Mouse (Mus musculus) ovary, postnatal 36 days (tissue): ENCODE data around the gene Eapp.
"Not testable (repeated sequence)": the region's sequence is repeated elsewhere in the genome, so short reads cannot be mapped to it uniquely, and the experiment has no call there.

Experiments used
- DNase-seq: peaks from one replicate; pipeline ENCODE4 v3.0.0; 2022; ENCODE audit warnings: low spot score, mixed read lengths

The Eapp gene

DNA sequence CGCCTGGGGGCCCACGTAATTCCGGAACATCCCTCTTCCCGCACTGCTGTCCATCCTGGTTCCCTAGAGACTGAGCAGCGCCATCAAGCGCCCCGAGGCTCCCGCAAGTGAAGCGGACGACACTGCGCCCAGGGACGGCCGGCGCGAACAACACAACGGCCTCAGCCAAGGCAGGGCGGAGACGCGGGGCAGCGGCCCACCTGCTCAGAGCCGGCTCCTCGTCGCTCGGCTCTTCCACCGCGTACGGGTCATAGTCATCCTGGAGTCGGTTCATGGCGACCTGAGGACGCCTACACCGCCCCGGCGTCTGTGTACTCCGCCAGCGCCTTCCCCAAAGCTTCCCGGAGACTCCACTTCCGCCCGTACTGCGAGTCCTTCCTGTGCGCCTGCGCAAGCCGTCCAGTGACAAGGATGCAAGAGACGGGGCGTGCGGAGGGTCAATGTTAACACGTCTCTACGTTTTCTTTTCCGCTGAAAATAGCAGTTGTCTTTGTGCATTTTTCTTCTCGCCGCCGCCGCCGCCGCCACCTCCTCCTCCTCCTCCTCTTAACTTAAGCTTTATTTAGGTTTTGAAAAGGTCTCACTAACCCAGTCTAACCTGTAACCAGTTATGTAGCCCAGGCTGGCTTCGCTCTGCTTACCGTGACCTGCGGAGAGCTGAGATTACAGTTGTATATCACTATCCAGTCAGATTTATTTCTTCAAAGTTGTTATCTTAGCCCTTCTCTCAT is at the start of gene Eapp:
Eapp (minus strand) TSS at position 387 of the 731 bp plus-strand sequence.
- peak; percentile 95 for DNase-seq

DNA sequence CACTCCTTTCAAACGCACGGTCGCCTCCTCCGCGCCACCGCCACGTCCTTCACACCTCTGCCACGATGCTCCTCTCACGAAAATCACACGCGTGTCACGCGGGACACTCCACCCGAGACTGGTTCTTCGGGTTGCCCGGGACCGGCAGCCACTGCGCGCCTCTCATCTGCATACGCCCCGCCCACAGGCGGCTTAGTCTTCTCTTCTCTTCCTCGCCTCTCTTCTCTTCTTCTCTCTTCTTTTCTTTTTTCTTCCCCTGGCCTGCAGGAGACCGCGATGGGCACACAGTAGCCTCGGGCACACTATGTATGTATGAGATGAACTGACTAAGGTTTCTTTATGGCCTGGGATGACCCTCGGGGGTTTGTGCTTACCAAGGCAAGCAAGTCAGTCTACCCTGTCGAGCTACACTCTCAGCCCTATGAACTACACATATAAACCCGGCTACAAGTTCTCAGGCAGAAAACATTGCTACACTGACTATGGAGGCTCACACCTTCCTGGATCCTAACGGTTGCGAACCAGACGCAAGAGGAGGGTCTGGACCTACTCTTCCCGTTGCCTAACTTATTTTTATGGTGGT is 43.1 kb upstream of the Eapp start:
- DNase-seq, result peak; percentile 32

DNA sequence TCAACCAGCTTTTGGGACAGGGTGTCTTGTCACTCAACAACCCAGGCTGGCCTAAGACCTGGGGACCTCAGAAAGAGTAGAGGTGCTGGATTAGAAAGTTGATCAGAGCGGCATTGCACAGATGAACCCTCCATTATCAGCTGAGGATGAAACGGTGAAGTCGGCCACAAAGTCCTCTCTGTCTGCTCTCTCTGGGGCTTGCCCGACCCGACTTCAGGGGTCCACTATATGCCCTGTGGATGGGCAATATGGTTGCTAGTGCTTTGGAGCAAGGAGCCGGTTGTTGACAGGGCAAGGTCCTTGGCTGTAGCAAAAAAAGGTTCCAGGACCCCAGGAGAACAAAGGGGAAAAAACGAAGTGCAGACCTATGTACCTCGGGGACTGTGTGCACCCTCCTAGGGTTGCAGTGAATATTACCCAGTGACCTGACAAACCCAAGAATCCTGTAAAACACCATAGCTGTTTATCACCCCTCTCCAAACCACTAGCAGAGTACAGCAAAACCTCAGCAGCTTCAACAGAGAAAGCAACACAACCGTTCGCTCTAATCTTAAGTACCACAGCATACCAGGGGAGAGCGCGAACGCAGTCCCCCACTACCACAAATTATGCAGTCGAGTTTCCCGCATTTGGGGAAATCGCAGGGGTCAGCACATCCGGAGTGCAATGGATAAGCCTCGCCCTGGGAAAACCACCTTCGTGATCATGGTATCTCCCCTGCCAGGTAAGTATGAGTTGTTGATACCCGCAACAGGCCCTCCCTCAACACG is 42.4 kb upstream of the Eapp start:
- not testable (repeated sequence) for DNase-seq

DNA sequence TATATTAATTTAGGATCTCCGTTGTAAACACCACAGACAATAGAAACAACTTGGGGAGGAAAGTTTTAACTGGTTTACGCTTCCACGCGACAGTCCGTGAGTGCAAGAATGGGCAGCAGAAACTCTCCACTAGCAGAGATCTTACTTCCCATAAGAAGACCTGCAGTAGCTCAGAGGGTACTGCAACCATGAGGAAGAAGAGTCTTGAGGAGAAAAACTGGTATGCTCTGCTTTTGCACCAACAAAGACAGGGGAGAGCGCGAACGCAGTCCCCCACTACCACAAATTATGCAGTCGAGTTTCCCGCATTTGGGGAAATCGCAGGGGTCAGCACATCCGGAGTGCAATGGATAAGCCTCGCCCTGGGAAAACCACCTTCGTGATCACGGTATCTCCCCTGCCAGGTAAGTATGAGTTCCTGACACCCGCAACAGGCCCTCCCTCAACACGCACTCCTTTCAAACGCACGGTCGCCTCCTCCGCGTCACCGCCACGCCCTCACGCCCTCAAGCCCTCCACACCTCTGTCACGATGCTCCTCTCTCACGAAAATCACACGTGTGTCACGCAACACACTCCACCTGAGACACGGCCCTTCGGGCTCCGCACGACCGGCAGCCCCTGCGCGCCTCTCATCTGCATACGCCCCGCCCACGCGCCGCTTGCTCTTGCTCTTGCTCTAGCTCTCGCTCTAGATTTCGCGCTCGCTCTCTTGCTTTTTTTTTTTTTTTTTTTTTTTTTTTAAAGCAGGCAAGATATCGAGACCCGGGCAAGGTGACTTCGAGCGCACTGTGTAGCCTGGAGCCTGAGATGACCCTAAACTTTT is 38.8 kb upstream of the Eapp start:
- DNase-seq, result peak; percentile 41

DNA sequence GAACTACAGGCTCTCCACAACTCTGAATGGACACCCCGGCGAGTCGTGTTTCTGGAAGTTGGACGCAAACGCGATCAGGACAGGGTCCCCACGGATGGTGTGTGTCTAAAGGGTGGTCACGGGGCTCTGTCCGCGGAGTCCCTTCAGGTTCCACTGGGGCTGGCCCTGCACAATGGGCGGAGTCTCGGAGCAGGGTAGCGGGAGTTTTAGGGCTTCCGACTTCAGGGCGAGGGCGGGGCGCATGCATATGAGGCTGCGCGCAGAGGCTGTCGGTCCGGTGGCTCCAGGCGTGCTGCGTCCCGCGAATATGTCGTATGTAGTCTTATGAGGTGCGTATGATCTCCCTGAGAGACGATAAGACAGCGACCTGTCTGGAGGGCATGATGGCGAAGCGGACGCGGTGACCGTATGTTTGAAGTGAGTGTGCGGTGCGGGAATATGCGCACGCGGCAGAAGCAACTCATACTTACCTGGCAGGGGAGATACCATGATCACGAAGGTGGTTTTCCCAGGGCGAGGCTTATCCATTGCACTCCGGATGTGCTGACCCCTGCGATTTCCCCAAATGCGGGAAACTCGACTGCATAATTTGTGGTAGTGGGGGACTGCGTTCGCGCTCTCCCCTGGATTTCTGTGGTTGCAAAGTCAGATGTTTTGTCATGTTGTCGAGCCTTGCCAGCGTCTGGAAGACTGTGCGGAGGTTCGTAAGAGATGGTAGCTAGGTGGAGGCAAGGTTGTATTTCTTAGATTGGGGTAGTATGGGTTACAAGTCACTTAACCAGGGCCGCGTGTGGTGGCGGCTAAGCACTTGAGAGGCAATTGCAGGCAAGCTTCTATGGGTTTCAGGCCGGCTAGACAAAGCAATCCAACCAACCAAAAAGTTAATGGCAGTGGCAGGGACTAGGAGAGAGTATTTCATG is 33.7 kb upstream of the Eapp start:
- not testable (repeated sequence) for DNase-seq

DNA sequence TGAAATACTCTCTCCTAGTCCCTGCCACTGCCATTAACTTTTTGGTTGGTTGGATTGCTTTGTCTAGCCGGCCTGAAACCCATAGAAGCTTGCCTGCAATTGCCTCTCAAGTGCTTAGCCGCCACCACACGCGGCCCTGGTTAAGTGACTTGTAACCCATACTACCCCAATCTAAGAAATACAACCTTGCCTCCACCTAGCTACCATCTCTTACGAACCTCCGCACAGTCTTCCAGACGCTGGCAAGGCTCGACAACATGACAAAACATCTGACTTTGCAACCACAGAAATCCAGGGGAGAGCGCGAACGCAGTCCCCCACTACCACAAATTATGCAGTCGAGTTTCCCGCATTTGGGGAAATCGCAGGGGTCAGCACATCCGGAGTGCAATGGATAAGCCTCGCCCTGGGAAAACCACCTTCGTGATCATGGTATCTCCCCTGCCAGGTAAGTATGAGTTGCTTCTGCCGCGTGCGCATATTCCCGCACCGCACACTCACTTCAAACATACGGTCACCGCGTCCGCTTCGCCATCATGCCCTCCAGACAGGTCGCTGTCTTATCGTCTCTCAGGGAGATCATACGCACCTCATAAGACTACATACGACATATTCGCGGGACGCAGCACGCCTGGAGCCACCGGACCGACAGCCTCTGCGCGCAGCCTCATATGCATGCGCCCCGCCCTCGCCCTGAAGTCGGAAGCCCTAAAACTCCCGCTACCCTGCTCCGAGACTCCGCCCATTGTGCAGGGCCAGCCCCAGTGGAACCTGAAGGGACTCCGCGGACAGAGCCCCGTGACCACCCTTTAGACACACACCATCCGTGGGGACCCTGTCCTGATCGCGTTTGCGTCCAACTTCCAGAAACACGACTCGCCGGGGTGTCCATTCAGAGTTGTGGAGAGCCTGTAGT is 23.4 kb upstream of the Eapp start:
- DNase-seq, result not testable (repeated sequence)

DNA sequence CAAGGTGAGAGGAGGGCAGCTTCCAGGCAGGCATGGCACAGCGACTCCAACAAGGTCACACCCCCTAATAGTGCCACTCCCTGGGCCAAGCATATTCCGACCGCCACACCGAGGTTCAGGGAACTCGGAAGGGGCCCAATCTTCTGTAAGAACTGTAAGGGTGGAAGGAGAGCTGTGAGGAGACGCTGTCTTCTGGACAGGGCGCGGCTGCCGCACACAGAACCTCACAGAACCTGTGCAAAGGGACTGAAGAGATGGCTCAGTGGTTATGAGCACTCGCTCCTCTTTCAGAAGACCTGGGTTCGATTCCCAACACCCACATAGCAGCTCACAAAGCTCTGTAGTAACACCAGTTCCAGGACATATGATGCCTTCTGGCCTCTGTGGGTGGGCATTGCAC is 21.8 kb upstream of the Eapp start:
- not testable (repeated sequence) for DNase-seq

DNA sequence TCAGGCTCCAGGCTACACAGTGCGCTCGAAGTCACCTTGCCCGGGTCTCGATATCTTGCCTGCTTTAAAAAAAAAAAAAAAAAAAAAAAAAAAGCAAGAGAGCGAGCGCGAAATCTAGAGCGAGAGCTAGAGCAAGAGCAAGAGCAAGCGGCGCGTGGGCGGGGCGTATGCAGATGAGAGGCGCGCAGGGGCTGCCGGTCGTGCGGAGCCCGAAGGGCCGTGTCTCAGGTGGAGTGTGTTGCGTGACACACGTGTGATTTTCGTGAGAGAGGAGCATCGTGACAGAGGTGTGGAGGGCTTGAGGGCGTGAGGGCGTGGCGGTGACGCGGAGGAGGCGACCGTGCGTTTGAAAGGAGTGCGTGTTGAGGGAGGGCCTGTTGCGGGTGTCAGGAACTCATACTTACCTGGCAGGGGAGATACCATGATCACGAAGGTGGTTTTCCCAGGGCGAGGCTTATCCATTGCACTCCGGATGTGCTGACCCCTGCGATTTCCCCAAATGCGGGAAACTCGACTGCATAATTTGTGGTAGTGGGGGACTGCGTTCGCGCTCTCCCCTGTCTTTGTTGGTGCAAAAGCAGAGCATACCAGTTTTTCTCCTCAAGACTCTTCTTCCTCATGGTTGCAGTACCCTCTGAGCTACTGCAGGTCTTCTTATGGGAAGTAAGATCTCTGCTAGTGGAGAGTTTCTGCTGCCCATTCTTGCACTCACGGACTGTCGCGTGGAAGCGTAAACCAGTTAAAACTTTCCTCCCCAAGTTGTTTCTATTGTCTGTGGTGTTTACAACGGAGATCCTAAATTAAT is 18.3 kb upstream of the Eapp start:
- peak; percentile 39 for DNase-seq

DNA sequence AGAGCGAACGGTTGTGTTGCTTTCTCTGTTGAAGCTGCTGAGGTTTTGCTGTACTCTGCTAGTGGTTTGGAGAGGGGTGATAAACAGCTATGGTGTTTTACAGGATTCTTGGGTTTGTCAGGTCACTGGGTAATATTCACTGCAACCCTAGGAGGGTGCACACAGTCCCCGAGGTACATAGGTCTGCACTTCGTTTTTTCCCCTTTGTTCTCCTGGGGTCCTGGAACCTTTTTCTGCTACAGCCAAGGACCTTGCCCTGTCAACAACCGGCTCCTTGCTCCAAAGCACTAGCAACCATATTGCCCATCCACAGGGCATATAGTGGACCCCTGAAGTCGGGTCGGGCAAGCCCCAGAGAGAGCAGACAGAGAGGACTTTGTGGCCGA is 14.8 kb upstream of the Eapp start:
- peak; percentile 25 for DNase-seq

DNA sequence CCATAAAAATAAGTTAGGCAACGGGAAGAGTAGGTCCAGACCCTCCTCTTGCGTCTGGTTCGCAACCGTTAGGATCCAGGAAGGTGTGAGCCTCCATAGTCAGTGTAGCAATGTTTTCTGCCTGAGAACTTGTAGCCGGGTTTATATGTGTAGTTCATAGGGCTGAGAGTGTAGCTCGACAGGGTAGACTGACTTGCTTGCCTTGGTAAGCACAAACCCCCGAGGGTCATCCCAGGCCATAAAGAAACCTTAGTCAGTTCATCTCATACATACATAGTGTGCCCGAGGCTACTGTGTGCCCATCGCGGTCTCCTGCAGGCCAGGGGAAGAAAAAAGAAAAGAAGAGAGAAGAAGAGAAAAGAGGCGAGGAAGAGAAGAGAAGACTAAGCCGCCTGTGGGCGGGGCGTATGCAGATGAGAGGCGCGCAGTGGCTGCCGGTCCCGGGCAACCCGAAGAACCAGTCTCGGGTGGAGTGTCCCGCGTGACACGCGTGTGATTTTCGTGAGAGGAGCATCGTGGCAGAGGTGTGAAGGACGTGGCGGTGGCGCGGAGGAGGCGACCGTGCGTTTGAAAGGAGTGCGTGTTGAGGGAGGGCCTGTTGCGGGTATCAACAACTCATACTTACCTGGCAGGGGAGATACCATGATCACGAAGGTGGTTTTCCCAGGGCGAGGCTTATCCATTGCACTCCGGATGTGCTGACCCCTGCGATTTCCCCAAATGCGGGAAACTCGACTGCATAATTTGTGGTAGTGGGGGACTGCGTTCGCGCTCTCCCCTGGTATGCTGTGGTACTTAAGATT is 14.2 kb upstream of the Eapp start:
- DNase-seq, result not testable (repeated sequence)

DNA sequence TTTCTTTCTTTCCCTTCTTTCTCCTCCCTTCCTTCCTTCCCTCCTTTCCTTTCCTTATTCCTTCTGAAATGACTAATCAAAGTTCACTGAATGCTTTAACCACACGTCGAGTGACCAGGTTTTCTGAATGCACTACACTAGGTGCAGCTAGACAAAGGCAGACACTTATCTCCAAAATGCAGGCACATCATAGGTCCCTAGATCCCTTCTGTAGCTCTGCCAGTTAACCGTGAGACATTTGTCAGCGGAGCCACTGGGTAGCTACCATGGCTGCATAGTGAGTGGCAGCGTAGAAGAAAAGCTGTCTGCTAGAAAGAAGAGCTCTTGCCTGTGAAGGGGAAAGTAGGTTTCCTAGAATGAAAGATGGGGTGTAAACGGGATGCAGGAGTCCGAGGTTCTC is 3.7 kb upstream of the Eapp start:
- no peak for DNase-seq

DNA sequence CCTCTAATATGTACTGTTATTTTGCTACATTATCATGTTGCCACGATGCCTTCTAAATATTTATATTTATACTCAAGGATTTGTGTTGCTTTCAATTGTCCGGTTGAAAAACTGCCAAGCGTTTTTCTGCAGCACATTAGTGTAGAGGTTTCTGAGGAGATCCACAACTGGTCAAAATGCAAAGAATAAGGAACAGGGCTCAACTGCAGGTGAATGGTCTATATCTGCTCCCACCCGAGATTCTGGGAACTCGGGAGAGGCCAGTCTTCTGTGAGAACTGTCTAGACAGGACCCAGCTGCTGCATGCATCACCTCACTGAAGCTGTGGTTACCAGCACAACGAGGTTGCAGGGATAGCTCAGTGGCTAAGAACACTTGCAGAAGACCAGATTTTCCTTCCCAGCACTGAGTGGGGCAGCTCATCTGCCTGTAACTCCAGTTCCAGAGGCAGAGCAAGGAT is 2.1 kb upstream of the Eapp start:
- DNase-seq, result no peak

DNA sequence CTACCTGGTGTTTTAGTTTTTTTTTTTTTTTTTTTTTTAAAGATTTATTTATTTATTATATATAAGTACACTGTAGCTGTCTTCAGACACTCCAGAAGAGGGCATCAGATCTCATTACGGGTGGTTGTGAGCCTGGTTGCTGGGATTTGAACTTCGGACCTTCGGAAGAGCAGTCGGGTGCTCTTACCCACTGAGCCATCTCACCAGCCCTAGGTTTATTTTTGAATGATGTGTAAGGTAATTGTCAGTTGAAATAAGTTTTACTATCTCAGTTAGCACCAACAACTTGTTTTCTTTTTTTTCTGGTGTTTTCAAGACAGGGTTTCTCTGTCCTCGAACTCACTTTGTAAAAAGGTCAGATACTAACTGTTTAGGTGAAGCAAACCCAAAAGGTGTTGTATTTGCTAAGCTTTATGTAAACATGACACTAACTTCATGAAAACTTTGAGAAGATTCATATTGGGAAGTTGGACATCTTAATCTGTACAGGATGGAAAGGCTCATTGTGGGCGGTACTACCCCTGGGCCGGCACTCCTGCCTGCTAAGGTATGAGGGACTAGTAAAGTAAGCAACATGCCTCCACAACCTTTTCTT is 1.4 kb upstream of the Eapp start:
- DNase-seq, result no peak

DNA sequence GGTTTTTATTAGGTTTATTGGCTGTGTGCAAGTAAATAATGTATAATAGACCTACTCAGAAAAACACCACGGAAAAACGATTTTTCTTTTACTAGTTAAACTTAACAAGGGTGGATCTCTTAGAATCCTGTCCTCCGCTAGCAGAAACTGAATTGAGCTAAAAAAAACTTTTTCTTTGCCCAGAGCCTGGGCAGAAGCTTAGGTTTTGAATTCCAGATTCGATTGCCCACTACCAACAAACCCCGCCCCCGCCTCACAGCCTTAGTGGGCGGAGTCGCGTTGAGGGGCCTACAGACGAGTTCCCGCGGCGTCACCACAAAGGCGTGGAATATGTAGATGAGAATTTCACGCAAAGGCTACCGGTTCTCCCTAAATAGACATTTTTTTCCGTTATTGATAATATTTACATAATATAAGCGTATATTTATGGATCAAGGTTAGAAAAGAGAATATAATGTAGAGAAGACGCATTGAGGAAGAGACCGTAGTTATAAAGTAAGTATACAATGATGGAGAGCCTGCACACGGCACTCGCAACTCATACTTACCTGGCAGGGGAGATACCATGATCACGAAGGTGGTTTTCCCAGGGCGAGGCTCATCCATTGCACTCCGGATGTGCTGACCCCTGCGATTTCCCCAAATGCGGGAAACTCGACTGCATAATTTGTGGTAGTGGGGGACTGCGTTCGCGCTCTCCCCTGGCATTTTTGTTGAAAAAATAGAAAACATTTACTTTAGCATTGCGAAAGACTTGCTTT is 725 bp upstream of the Eapp start:
- peak; percentile 92 for DNase-seq

DNA sequence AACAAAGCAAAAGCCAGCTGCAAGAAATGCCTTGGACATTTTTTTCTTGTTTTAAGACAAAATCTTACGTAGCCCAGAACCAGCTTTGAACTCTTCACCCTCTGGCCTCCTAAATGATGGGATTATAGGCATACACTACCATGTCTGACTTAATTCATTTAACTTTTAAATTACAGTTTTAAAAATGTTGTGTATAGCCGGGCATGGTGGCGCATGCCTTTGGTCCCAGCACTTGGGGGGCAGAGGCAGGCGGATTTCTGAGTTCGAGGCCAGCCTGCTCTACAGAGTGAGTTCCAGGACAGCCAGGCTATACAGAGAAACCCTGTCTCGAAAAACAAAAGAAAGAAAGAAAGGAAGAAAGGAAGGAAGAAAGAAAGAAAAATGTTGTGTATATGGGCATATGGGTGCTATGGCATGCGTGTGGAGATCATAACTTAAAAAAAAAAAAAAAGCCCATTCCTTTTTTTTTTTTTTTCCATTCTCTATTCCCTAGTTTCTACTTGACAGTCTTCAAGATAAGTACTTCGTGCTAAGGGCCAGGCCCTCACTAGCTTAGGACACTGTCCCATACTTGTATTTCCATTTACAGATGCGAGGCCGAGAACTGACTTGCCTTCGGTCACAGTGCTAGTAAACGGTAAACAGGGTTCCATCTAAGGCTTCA is 718 bp downstream of the Eapp start:
- DNase-seq, result no peak

DNA sequence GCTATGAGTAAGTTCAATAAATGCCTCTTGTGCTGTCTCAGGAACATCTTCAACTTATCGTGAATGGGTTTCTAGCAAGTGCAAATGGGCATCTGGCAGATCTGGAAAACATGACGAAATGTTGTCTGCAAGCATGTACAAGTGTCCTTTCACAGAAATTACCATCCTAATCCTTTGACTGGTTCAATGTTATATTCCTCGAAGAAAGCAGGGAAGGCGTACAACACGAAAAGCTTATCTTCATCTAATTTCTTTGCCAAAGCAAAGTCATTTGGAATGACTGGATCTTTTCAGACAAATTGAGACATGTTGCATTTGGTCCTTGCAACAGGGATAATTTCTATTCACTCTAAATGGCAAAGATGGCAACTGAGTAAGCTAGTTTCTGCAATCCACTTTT is 6.6 kb downstream of the Eapp start:
- no peak for DNase-seq

DNA sequence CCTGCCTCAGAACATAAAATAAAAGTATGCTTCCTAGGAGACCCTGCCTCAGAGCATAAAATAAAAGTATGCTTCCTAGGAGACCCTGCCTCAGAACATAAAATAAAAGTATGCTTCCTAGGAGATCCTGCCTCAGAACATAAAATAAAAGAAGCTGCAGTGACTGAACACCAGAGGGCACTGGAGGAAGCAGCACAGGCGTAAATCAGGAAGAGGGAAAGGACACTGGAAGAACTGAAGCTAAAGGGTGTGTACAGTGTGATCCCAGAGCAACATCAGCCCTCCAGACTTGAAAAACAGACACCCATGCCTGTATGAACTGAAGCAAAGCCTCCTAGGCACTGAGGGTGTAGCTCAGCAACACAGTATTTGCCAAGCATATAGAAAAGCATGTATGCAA is 12.5 kb downstream of the Eapp start:
- DNase-seq, result no peak
